In the genomic region with DNA sequence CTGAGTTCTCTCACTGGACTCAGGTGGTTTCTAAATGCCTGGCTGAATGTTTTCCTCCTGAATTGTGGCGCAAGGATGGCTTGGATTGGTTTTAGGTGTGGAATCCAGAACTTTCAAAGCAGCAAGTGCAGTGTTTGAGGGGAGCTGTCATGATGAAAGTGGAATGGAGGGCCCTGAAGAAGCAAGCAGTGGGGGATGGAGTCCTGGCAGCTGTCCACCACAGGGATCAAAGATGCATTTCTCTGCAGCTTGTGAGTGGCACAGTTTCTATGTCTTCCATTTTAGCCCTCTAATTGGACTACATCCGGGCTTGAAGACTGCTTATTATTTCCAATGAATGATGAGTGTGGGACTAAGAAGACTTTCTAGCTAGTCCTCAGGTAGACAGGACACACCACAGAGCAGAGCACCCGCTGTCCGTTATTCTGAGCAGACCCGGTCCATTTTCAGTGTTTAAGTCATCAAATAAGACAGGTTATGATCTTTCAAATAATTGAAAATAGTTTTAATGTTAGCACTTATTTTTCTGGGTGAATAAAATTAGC, we compare ENCODE assay signal across 9 mouse cellular contexts. TPM values are rescaled to one million over a fixed set of nuclear protein-coding genes. Genes with fewer than 3 reads are reported as not detected.
A peak's percentile ranks its signal among the peaks of the same experiment; 100 is the strongest.
DNase-seq lines count a peak whose midpoint lies in the region; ATAC-seq lines count a peak whose summit lies in the region.
"Not testable (repeated sequence)": the region's sequence is repeated elsewhere in the genome, so short reads cannot be mapped to it uniquely, and the experiment has no call there.
"Had no signal": no experiment of that assay in that cellular context is flagged by ENCODE, and none has a peak within 500 bp of the region (broad histone marks: within the 10 kb centered on the region; RNA-seq: fewer than 3 reads in every experiment).

No protein-coding gene starts in this region.

- H3K4me1 ChIP-seq in forebrain, embryonic 13.5 days; forebrain, embryonic 15.5 days; kidney, embryonic 15.5 days; midbrain, embryonic 15.5 days: not testable (repeated sequence)

- intact Hi-C loops in left cerebral cortex, postnatal 4 days (cut with DNase I), result not testable (repeated sequence)

- H3K36me3 ChIP-seq in forebrain, embryonic 13.5 days (ENCODE audit: poor library complexity, severe bottlenecking); forebrain, embryonic 15.5 days; kidney, embryonic 15.5 days; midbrain, embryonic 15.5 days (replicated peaks): not testable (repeated sequence)

- H3K27me3 ChIP-seq in forebrain, embryonic 13.5 days; forebrain, embryonic 15.5 days; kidney, embryonic 15.5 days; midbrain, embryonic 15.5 days (replicated peaks): not testable (repeated sequence)

- not testable (repeated sequence) for H3K4me3 ChIP-seq in forebrain, embryonic 13.5 days; forebrain, embryonic 15.5 days; kidney, embryonic 15.5 days (replicated peaks); midbrain, embryonic 15.5 days

- H3K4me2 ChIP-seq in forebrain, embryonic 13.5 days; forebrain, embryonic 15.5 days (replicated peaks); kidney, embryonic 15.5 days; midbrain, embryonic 15.5 days: not testable (repeated sequence)

- H3K27ac ChIP-seq in forebrain, embryonic 13.5 days; forebrain, embryonic 15.5 days (replicated peaks); kidney, embryonic 15.5 days; midbrain, embryonic 15.5 days: not testable (repeated sequence)

- DNase-seq in cerebellum, postnatal 10 days, result peak; percentile 4 to 10
- DNase-seq in left cerebral cortex, postnatal 4 days, result peak; percentile 2
- peak; percentile 19 for DNase-seq in retina, embryonic 14.5 days (ENCODE audit: low spot score)

- WGBS in forebrain, embryonic 13.5 days, result 62% methylated on average over 5 of the region's 5 CpGs
- 51% methylated on average over 5 of the region's 5 CpGs for WGBS in forebrain, embryonic 15.5 days
- WGBS in kidney, embryonic 15.5 days, result 74% methylated on average over 5 of the region's 5 CpGs
- 76% methylated on average over 5 of the region's 5 CpGs for WGBS in midbrain, embryonic 15.5 days

- ATAC-seq in forebrain, embryonic 13.5 days, result peak; percentile 82
- peak; percentile 55; the same call in 1 of the 2 replicates for ATAC-seq in forebrain, embryonic 15.5 days (replicated peaks)
- 0 out of 2 replicates have a peak, but pooled peaks have one; percentile 17 for ATAC-seq in kidney, embryonic 15.5 days (replicated peaks; ENCODE audit: low FRiP score)
- peak; percentile 78 for ATAC-seq in midbrain, embryonic 15.5 days (replicated peaks)

- H3K9ac ChIP-seq in forebrain, embryonic 13.5 days; forebrain, embryonic 15.5 days (replicated peaks); kidney, embryonic 15.5 days; midbrain, embryonic 15.5 days: not testable (repeated sequence)

- H3K9me3 ChIP-seq in forebrain, embryonic 13.5 days (replicated peaks); forebrain, embryonic 15.5 days; kidney, embryonic 15.5 days (replicated peaks); midbrain, embryonic 15.5 days: not testable (repeated sequence)

RNA-seq across cellular contexts. Expression of gene Kcnc2, which starts 35.5 kb away (rescaled TPM):
- polyA plus RNA-seq in forebrain, embryonic 13.5 days (2015; fragmentation: Nextera tagmentation; extraction: Ambion mirVana), result 1.9 and 2.3 TPM in 2 replicates
- polyA plus RNA-seq in forebrain, embryonic 15.5 days (2015; fragmentation: Nextera tagmentation; extraction: Ambion mirVana), result 5.9 and 6.0 TPM in 2 replicates
- 5.7 and 6.1 TPM in 2 replicates for polyA plus RNA-seq in kidney, embryonic 15.5 days (2015; fragmentation: Nextera tagmentation; extraction: Ambion mirVana)
- 10 to 100 TPM; 24.4 to 24.9 TPM for total RNA-seq in left cerebral cortex, postnatal 4 days (2021)
- polyA plus RNA-seq in midbrain, embryonic 15.5 days (2015; fragmentation: Nextera tagmentation; extraction: Ambion mirVana), result 6.1 and 7.8 TPM in 2 replicates
- total RNA-seq: common myeloid progenitor, adult 5-6 weeks; MEL had no signal

Comparison
In these comparisons a context has a peak if more than half of its experiments do, and no peak if none do; other contexts are left out.
1. ATAC-seq: peak in every context shown above with its lines; median percentile 82 in forebrain, embryonic 13.5 days; 78 in midbrain, embryonic 15.5 days; 55 in forebrain, embryonic 15.5 days; 17 in kidney, embryonic 15.5 days.